Mouse (Mus musculus) neural tube, embryonic 14.5 days (tissue): ENCODE results near the gene Olfr342. TPM values are rescaled to one million over a fixed set of nuclear protein-coding genes. Genes with fewer than 3 reads are reported as not detected.

Source experiments
- ATAC-seq: fragments of 200-750 bp; cut with Nextera tagmentation; 2 replicates; pipeline ENCODE4 v1.8.0; 2017; ENCODE audit warnings: low read depth, mild to moderate bottlenecking, moderate TSS enrichment, moderate library complexity
- H3K27ac ChIP-seq: fragments of 300-500 bp; sonication (generic); 2 replicates; pipeline ENCODE4 v1.5.1; 2014; ENCODE audit warnings: low read depth, mild to moderate bottlenecking, control low read depth, low read length, moderate library complexity, mixed read lengths
- H3K27me3 ChIP-seq: fragments of 300-500 bp; sonication (generic); 2 replicates; pipeline ENCODE4 v1.6.1; 2014; ENCODE audit warnings: low read length; ENCODE audit not compliant: control insufficient read depth, insufficient read depth
- H3K36me3 ChIP-seq: fragments of 300-500 bp; sonication (generic); 2 replicates; pipeline ENCODE4 v1.6.1; 2014; ENCODE audit warnings: low read length, mixed read lengths; ENCODE audit not compliant: control insufficient read depth, insufficient read depth
- H3K4me1 ChIP-seq: fragments of 300-500 bp; sonication (generic); 2 replicates; pipeline ENCODE4 v1.6.1; 2014; ENCODE audit warnings: low read length; ENCODE audit not compliant: control insufficient read depth, insufficient read depth
- H3K4me2 ChIP-seq: fragments of 300-500 bp; sonication (generic); 2 replicates; pipeline ENCODE4 v1.6.1; 2014; ENCODE audit warnings: mild to moderate bottlenecking, low read depth, low read length, control low read depth
- H3K4me3 ChIP-seq: fragments of 300-500 bp; sonication (generic); 2 replicates; pipeline ENCODE4 v1.5.1; 2014; ENCODE audit warnings: low read depth, low read length, control low read depth, mixed read lengths
- H3K9ac ChIP-seq: fragments of 300-500 bp; sonication (generic); replicated peaks from 2 replicates; pipeline ENCODE4 v1.6.1; 2014; ENCODE audit warnings: low read depth, mild to moderate bottlenecking, control low read depth, low read length, mixed read lengths
- H3K9me3 ChIP-seq: fragments of 300-500 bp; sonication (generic); 2 replicates; pipeline ENCODE4 v1.6.1; 2016; ENCODE audit warnings: low read length; ENCODE audit not compliant: control insufficient read depth
- WGBS: fragments of 180-500 bp; shearing (Covaris S2); extraction: QIAGEN DNeasy Blood & Tissue Kit; methylation state at CpG from one replicate; pipeline ENCODE4 v1.1.7; 2014; 5-methylcytosine and 5-hydroxymethylcytosine counted together
- polyA plus RNA-seq: library from polyadenylated mRNA; unstranded; fragments of >200 nt; fragmentation: Nextera tagmentation; extraction: Ambion mirVana; gene quantifications from 2 replicates; pipeline ENCODE4 v1.2.1, GENCODE M21; 2014

Gene Olfr342
- polyA plus RNA-seq, result not detected in 2 replicates

- no peaks in the 10 kb centered on the region for H3K36me3 ChIP-seq
- no peak within 1 kb of the TSS for H3K27ac ChIP-seq
- H3K4me2 ChIP-seq, result no peak within 1 kb of the TSS
- WGBS, result 70% methylated on average over 3 of the region's 3 CpGs
- H3K4me3 ChIP-seq, result no peak within 1 kb of the TSS
- no peak within 1 kb of the TSS for H3K9ac ChIP-seq
- no peaks in the 10 kb centered on the region for H3K9me3 ChIP-seq
- no peaks in the 10 kb centered on the region for H3K4me1 ChIP-seq
- no peak for ATAC-seq
- H3K27me3 ChIP-seq, result no peaks in the 10 kb centered on the region
These were observed at the start of gene Olfr342 for GRCm38 (mm10) chr2:36524698-36525097. TSS of gene Olfr342 (plus strand) at chr2:36524998.

DNA sequence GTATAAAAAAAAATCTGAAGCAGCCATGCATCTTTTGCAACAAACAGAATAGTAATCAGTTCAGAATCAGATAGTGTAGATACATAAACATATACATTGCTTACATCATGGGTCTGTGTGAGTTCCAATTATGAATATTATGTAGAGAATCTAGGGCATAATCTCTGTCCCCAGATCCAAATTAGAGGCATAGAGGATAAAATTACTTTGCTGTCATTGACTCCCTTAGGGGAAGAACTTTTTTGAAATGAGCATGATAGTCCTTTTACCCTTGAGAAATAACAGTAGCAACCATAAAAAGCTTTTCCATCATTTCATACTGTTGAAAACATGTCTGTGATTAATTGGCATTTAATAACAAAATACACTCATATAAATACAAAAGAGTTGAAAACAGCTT, 42.4 kb upstream of the Olfr342 start, which contains the start of gene Olfr341:
Gene Olfr341, minus strand, starts transcription at position 101 of the 400 bp plus-strand sequence.
- Histone ChIP-seq H3K4me1 (no peaks in the 10 kb centered on the region), H3K9me3 (0 out of 2 replicates have a peak, but pooled peaks cover 3% of the 10 kb centered on the region), H3K36me3 (no peaks in the 10 kb centered on the region), H3K4me2 (no peak within 1 kb of the TSS), H3K4me3 (no peak within 1 kb of the TSS), H3K27me3 (no peaks in the 10 kb centered on the region), H3K9ac (no peak within 1 kb of the TSS), H3K27ac (no peak within 1 kb of the TSS)
- ATAC-seq, result no peak

DNA sequence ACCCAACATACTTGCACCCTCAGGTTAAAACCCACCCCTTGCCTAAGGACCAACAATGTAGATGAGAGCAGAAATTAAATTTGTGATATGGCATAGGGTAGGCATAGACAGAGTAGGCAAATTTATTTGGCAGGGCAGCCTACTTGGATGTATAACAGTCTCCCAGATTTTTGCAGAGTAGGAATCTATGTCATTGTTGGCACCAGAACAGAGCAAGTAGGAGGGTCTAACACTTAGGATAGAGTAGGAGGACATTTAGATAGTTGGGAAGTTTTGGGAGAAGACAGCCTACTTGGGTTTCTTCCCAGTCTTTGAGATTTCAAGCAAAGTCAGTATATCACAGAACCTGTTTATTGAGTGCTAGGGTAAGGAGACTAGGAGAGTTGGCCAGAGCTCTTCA, 40.4 kb downstream of the Olfr342 start:
- no peaks in the 10 kb centered on the region for H3K36me3 ChIP-seq
- no peaks in the 10 kb centered on the region for H3K4me1 ChIP-seq
- H3K27ac ChIP-seq, result no peak overlapping the region
- H3K9me3 ChIP-seq, result peaks cover 3% of the 10 kb centered on the region; the same call in 1 of the 2 replicates
- H3K4me3 ChIP-seq, result no peak overlapping the region
- H3K9ac ChIP-seq, result no peak overlapping the region
- no peak for ATAC-seq
- H3K4me2 ChIP-seq, result no peak overlapping the region
- no peaks in the 10 kb centered on the region for H3K27me3 ChIP-seq

GRCm38 (mm10) chr2:36566362-36566761, 41.6 kb downstream of the Olfr342 start, which contains the start of gene Olfr344:
TSS of gene Olfr344 (plus strand) at chr2:36566662.
- Histone ChIP-seq H3K27me3 (no peaks in the 10 kb centered on the region), H3K9me3 (peaks cover 3% of the 10 kb centered on the region; the same call in 1 of the 2 replicates), H3K9ac (no peak within 1 kb of the TSS), H3K4me3 (no peak within 1 kb of the TSS), H3K27ac (no peak within 1 kb of the TSS), H3K4me1 (no peaks in the 10 kb centered on the region), H3K36me3 (no peaks in the 10 kb centered on the region), H3K4me2 (no peak within 1 kb of the TSS)
- ATAC-seq, result no peak
- WGBS, result 78% methylated on average over 1 of the region's 1 CpGs

DNA sequence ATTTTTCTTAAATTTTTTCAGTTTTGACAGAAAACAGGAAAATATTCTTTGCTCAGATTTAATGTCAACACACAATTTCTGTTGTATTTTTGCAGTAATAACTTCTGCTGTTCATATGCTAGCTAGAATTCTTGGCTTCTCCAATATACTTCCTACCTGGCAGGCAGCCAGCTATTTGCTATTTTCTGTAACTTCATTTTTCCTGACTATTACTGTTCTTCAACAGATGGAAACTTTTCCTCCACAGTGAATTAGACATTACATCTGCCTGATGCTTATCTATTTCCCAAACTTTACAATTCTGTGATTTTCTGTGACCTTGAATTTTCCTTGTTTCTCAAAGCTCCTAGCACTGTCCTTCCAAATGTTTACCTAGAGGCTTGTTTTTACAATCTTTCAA, 42.2 kb downstream of the Olfr342 start:
- no peaks in the 10 kb centered on the region for H3K27me3 ChIP-seq
- H3K36me3 ChIP-seq, result no peaks in the 10 kb centered on the region
- no peaks in the 10 kb centered on the region for H3K4me1 ChIP-seq
- H3K9ac ChIP-seq, result no peak overlapping the region
- H3K4me2 ChIP-seq, result no peak overlapping the region
- H3K9me3 ChIP-seq, result peaks cover 3% of the 10 kb centered on the region; the same call in 1 of the 2 replicates
- ATAC-seq, result no peak
- no peak overlapping the region for H3K4me3 ChIP-seq
- H3K27ac ChIP-seq, result no peak overlapping the region

GRCm38 (mm10) chr2:36567845-36568244, 43.0 kb downstream of the Olfr342 start:
- H3K27ac ChIP-seq, result no peak overlapping the region
- WGBS, result 94% methylated on average over 3 of the region's 3 CpGs
- H3K4me2 ChIP-seq, result no peak overlapping the region
- peaks cover 3% of the 10 kb centered on the region; the same call in 1 of the 2 replicates for H3K9me3 ChIP-seq
- H3K36me3 ChIP-seq, result no peaks in the 10 kb centered on the region
- ATAC-seq, result no peak
- no peak overlapping the region for H3K4me3 ChIP-seq
- H3K4me1 ChIP-seq, result no peaks in the 10 kb centered on the region
- H3K9ac ChIP-seq, result no peak overlapping the region
- no peaks in the 10 kb centered on the region for H3K27me3 ChIP-seq

Other genes starting within 250 kb of the Olfr342 start
- gene Olfr338, start 151.5 kb upstream of the Olfr342 start, polyA plus RNA-seq, result not detected in 2 replicates
- gene Olfr339, start 106.1 kb upstream of the Olfr342 start, polyA plus RNA-seq, result not detected in 2 replicates
- gene Olfr340, start 72.4 kb upstream of the Olfr342 start, polyA plus RNA-seq, result not detected in 2 replicates
- gene Olfr341, start 42.5 kb upstream of the Olfr342 start, polyA plus RNA-seq, result not detected in 2 replicates
- not detected in 2 replicates for gene Olfr344, start 41.7 kb downstream of the Olfr342 start, polyA plus RNA-seq
- not detected in 2 replicates for gene Olfr345, start 115.0 kb downstream of the Olfr342 start, polyA plus RNA-seq
- not detected in 2 replicates for gene Olfr346, start 160.8 kb downstream of the Olfr342 start, polyA plus RNA-seq
- not detected in 2 replicates for gene Olfr347, start 206.9 kb downstream of the Olfr342 start, polyA plus RNA-seq